Mouse (Mus musculus) spleen, adult 2 months (tissue): ENCODE measurements around the gene Slc36a2. TPM values are rescaled to one million over a fixed set of nuclear protein-coding genes. Genes with fewer than 3 reads are reported as not detected.

Experiments used
- DNase-seq, 2 experiments: peaks; one replicate each; pipeline versions ENCODE4 v3.0.0 to v3.0.0-alpha.2; 2012 to 2021; ENCODE audit warnings: low spot score in 2 of 2, low read depth in 1 of 2
- H3K27ac ChIP-seq: fragments of 200-500 bp; 2 replicates; pipeline ENCODE4 v1.5.1; 2012; ENCODE audit warnings: low read length, inconsistent platforms; ENCODE audit not compliant: insufficient read depth
- H3K27me3 ChIP-seq: fragments of 200-500 bp; 2 replicates; pipeline ENCODE4 v1.6.1; 2012; ENCODE audit warnings: mild to moderate bottlenecking, moderate library complexity, low read length, inconsistent platforms; ENCODE audit not compliant: control insufficient read depth, insufficient read depth
- H3K36me3 ChIP-seq: fragments of 200-500 bp; 2 replicates; pipeline ENCODE4 v1.6.1; 2012; ENCODE audit warnings: mild to moderate bottlenecking, low read length, inconsistent platforms; ENCODE audit not compliant: control insufficient read depth, insufficient read depth
- H3K4me1 ChIP-seq: fragments of 200-500 bp; 2 replicates; pipeline ENCODE4 v1.6.1; 2011; ENCODE audit warnings: inconsistent platforms; ENCODE audit not compliant: control insufficient read depth, insufficient read depth, insufficient read length
- H3K4me3 ChIP-seq: fragments of 200-500 bp; 2 replicates; pipeline ENCODE4 v1.5.1; 2011; ENCODE audit warnings: mild to moderate bottlenecking, inconsistent platforms; ENCODE audit not compliant: insufficient read depth, insufficient read length; ENCODE audit errors: extremely low read depth
- CTCF ChIP-seq: fragments of 200-500 bp; IDR thresholded peaks from 2 replicates; pipeline ENCODE4 v1.5.1; 2011; ENCODE audit warnings: mild to moderate bottlenecking, inconsistent platforms; ENCODE audit not compliant: insufficient read depth, insufficient read length, insufficient replicate concordance; ENCODE audit errors: extremely low read depth
- POLR2A ChIP-seq: fragments of 200-500 bp; IDR thresholded peaks from 2 replicates; pipeline ENCODE4 v1.6.1; 2011; ENCODE audit warnings: low read depth, low read length, inconsistent platforms
- WGBS: fragments of 180-500 bp; shearing (Covaris S2); methylation state at CpG from one replicate; pipeline ENCODE4 v1.1.7; 2018; 5-methylcytosine and 5-hydroxymethylcytosine counted together
- polyA plus RNA-seq: library from polyadenylated mRNA; depleted of rRNA; stranded (reverse); fragments of >200 nt; gene quantifications from 2 replicates; pipeline ENCODE4 v1.2.3, GENCODE M21; 2012

Gene Slc36a2
- polyA plus RNA-seq, 1 experiment = 10.2 TPM

GRCm38 (mm10) chr11:55187777-55188176, 2.9 kb upstream of the Slc36a2 start:
- Histone ChIP-seq H3K36me3 (no peaks in the 10 kb centered on the region), H3K4me3 (no peak overlapping the region), H3K27ac (no peak overlapping the region), H3K4me1 (no peaks in the 10 kb centered on the region), H3K27me3 (no peaks in the 10 kb centered on the region)
- TF ChIP-seq CTCF (no peak), POLR2A (no peak)
- whole genome bisulfite sequencing = 88% methylated on average over 6 of the region's 6 CpGs
- DNase-seq = no peak

- TF ChIP-seq CTCF = no peak
- TF ChIP-seq POLR2A = no peak
- Histone ChIP-seq H3K4me3 (no peak overlapping the region), H3K27ac (no peak overlapping the region), H3K36me3 (no peaks in the 10 kb centered on the region), H3K4me1 (no peaks in the 10 kb centered on the region), H3K27me3 (no peaks in the 10 kb centered on the region)
- 71% methylated on average over 4 of the region's 4 CpGs for WGBS
- no peak for DNase-seq
Measured at GRCm38 (mm10) chr11:55187292-55187691, 2.4 kb upstream of the Slc36a2 start.

- Histone ChIP-seq H3K27ac (no peak overlapping the region), H3K27me3 (no peaks in the 10 kb centered on the region), H3K4me3 (no peak overlapping the region), H3K4me1 (no peaks in the 10 kb centered on the region), H3K36me3 (no peaks in the 10 kb centered on the region)
- DNase-seq = no peak
- TF ChIP-seq POLR2A (no peak), CTCF (no peak)
- 48% methylated on average over 5 of the region's 5 CpGs for WGBS
Measured at GRCm38 (mm10) chr11:55184246-55184645, 631 bp downstream of the Slc36a2 start.

- TF ChIP-seq POLR2A (no peak), CTCF (no peak)
- Histone ChIP-seq H3K27ac (no peak overlapping the region), H3K4me1 (no peaks in the 10 kb centered on the region), H3K36me3 (no peaks in the 10 kb centered on the region), H3K27me3 (no peaks in the 10 kb centered on the region), H3K4me3 (no peak overlapping the region)
- DNase-seq = no peak
- 81% methylated on average over 7 of the region's 7 CpGs for WGBS
Measured at GRCm38 (mm10) chr11:55183124-55183523, 1.8 kb downstream of the Slc36a2 start.

GRCm38 (mm10) chr11:55179856-55180255, 5.0 kb downstream of the Slc36a2 start:
- TF ChIP-seq POLR2A (no peak), CTCF (no peak)
- DNase-seq = no peak
- Histone ChIP-seq H3K27ac (no peak overlapping the region), H3K4me3 (no peak overlapping the region), H3K27me3 (no peaks in the 10 kb centered on the region), H3K4me1 (no peaks in the 10 kb centered on the region), H3K36me3 (no peaks in the 10 kb centered on the region)
- 60% methylated on average over 3 of the region's 3 CpGs for WGBS

- H3K27ac ChIP-seq = no peak overlapping the region
- DNase-seq = no peak
- H3K4me3 ChIP-seq = no peak overlapping the region
- no peaks in the 10 kb centered on the region for H3K36me3 ChIP-seq
- no peaks in the 10 kb centered on the region for H3K27me3 ChIP-seq
- 83% methylated on average over 4 of the region's 4 CpGs for WGBS
- no peaks in the 10 kb centered on the region for H3K4me1 ChIP-seq
- TF ChIP-seq CTCF (no peak), POLR2A (no peak)
Measured at GRCm38 (mm10) chr11:55178830-55179229, 6.0 kb downstream of the Slc36a2 start.

- TF ChIP-seq POLR2A (no peak), CTCF (no peak)
- Histone ChIP-seq H3K27me3 (no peaks in the 10 kb centered on the region), H3K4me3 (no peak overlapping the region), H3K36me3 (no peaks in the 10 kb centered on the region), H3K27ac (no peak overlapping the region), H3K4me1 (no peaks in the 10 kb centered on the region)
- WGBS = 84% methylated on average over 4 of the region's 4 CpGs
- DNase-seq = no peak
Measured at GRCm38 (mm10) chr11:55170501-55170900, 14.4 kb downstream of the Slc36a2 start.
